Mouse (Mus musculus) E14TG2a.4 (cell line): Measurements from ENCODE around the gene Slc4a8.

Experiments used
- CTCF ChIP-seq: conservative IDR thresholded peaks from 2 replicates; pipeline ENCODE4 v1.5.1; 2014; ENCODE audit warnings: low read length
- NANOG ChIP-seq: IDR thresholded peaks from 2 replicates; pipeline ENCODE4 v1.6.1; 2014; ENCODE audit warnings: borderline replicate concordance, low read length, mixed read lengths

DNA sequence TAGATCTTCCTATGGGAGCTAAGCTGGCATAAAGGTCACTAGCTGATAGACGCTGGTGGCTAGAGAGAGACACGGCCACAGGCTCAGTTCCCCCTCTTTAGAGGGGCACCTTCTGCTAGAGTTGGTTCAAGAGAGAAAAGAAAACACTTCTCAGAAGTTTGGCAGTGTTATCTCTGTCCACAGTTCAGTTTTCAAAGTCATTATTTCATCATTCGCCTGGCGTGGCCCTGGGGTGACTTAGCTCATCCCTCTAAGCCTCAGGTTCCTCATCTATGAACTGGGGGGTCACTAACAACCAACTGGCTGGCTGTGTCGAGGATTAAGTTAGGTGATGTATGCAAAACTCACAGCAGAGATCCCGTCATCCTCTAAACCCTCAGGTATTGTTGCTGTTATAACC, 43.6 kb upstream of the Slc4a8 start:
- no peak for TF ChIP-seq CTCF
- no peak for TF ChIP-seq NANOG
